Mouse (Mus musculus) MEL (cell line): ENCODE data around the gene Smbd1.

ENCODE experiments used
- EP300 ChIP-seq, 2 experiments: IDR thresholded peaks; 2 replicates each; pipeline ENCODE4 v1.6.1; 2011; ENCODE audit warnings: improper control_type of control experiment in 2 of 2, low read length in 2 of 2, low read depth in 1 of 2, mild to moderate bottlenecking in 1 of 2
- MAFK ChIP-seq: IDR thresholded peaks from 2 replicates; pipeline ENCODE4 v1.6.1; 2011; ENCODE audit warnings: low read depth, mild to moderate bottlenecking, low read length, improper control_type of control experiment, borderline replicate concordance
- MYC ChIP-seq: IDR thresholded peaks from 2 replicates; pipeline ENCODE4 v1.6.1; 2011; ENCODE audit warnings: low read depth, mild to moderate bottlenecking, low read length, improper control_type of control experiment, moderate library complexity
- NELFE ChIP-seq: IDR thresholded peaks from 2 replicates; pipeline ENCODE4 v1.6.1; 2011; ENCODE audit warnings: low read depth, low read length, improper control_type of control experiment
- POLR2A ChIP-seq, 2 experiments: IDR thresholded peaks; 2 replicates each; pipeline ENCODE4 v1.6.1; 2011 to 2012; ENCODE audit warnings: low read length in 2 of 2, mild to moderate bottlenecking in 2 of 2, control low read depth in 1 of 2, improper control_type of control experiment in 1 of 2, low read depth in 1 of 2, moderate library complexity in 1 of 2; ENCODE audit not compliant: control insufficient read depth in 1 of 2, insufficient read depth in 1 of 2, poor library complexity in 1 of 2
- TAL1 ChIP-seq: IDR thresholded peaks from 2 replicates; pipeline ENCODE4 v1.6.1; 2012; ENCODE audit warnings: mild to moderate bottlenecking, inconsistent platforms, low read length, moderate library complexity, mixed read lengths

GRCm38 (mm10) chr16:32803252-32803853 is 6.9 kb downstream of the Smbd1 start:
- TF ChIP-seq POLR2A (IDR thresholded peaks at IDR 0.05; ENCODE audit: control insufficient read depth in 1 of 2, insufficient read depth in 1 of 2, low read depth in 1 of 2, low read length in 2 of 2, poor library complexity in 1 of 2) (no peak), MYC (no peak), MAFK (no peak), EP300 (IDR thresholded peaks at IDR 0.05; ENCODE audit: low read depth in 1 of 2, low read length in 2 of 2) (no peak), NELFE (no peak), TAL1 (no peak)
